Mouse (Mus musculus) cerebellum, postnatal 10 days (tissue): ENCODE measurements around the gene Slc23a3.

Source experiments
- DNase-seq, 2 experiments: peaks; one replicate each; pipeline ENCODE4 v3.0.0; 2021; ENCODE audit warnings: mixed read lengths in 2 of 2

Slc23a3 gene

DNA sequence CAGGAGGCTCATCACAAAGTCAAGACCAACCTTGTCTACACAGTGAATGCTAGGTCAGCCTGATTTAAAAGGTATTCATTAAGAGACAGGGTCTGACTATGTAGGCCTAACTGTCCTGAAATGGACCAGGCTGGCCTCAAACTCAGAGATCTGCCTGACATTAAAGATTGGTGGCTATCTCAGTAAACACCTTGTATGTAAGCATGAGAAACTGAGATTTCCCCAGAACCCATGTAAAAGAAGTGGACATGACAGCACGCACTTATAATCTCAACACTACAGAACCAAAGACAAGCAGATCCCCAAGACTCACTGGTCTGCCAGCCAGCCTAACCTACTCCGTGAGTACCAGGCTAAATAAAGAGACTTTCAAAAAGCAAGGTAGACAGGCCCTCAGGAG, 4.8 kb upstream of the Slc23a3 start:
- no peak for DNase-seq

DNA sequence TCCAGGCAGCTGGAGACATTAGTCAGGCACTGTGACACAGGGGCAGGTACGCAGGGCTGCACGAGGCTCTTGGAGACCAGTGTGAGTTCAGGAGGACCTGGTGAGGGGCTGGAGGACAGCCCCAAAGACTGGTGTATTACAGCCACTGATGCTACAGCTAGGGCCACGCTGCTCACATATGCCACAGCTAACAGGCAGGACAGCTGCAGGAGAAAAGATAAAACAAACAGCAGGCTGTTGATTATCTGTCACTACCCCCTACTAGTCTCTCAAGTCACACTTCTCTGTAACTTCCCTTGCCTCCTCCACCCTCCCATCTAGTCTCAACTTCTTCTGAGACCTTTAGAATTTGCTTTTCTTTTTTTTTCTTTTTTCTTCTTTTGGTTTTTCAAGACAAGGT, 3.0 kb upstream of the Slc23a3 start:
- no peak for DNase-seq

DNA sequence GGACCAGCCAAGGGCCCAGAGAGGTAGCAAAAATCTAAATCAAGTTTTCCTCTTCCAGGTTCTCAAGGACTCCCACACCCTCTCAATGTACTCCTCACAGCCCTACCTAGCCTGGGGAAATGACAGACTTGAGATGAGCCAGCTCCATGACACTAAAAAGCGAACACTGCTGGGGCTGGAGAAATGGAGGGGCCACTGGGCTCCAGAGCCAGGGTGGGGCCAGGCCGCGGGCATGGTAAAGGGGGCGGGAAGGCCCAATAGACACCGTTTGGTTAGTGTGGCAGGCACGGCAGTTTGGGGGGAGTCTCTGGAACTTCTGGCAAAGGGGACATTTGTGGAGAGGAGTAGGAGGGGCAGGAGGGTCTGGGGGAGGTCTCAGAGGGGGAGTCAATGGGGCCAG, 2.6 kb upstream of the Slc23a3 start:
- no peak for DNase-seq

DNA sequence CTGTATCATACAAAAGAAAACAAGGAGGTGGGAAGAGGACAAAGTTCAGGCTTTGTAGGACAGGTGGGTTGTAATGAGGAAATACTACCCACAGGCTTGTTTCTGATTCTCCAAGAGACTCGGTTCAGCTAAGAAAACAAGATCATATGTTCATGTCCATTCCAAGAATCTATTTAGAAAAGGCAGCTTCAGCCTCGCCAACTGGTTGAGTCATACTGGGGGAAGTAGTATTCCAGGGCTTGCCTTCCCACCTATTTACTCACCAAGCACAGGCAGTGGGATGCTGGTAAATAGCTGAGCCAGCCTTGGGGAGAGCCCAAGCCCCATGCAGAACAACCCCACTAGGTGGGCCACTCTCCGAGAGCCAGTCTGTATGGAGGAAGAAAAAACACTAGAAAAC, 5.0 kb downstream of the Slc23a3 start:
- no peak for DNase-seq

DNA sequence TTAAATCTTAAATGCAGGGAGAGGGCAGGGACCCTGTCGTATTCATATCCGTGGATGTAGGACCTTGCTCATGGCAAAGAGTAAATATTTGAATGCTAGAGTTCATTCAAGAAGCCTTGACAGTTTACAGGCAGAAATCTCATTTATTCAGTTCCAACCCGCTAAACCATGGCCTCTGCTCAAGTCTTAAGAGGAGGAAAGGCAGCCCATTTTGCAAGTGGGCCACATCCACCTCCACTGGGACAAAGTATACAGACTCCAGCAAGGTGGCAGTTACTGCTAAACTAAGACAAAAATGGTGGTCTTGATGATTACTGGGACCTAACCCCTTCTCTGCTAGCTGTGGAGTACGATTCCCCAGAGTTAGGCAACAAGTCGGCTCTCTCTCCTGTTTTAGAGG, 8.3 kb downstream of the Slc23a3 start:
- DNase-seq = no peak

DNA sequence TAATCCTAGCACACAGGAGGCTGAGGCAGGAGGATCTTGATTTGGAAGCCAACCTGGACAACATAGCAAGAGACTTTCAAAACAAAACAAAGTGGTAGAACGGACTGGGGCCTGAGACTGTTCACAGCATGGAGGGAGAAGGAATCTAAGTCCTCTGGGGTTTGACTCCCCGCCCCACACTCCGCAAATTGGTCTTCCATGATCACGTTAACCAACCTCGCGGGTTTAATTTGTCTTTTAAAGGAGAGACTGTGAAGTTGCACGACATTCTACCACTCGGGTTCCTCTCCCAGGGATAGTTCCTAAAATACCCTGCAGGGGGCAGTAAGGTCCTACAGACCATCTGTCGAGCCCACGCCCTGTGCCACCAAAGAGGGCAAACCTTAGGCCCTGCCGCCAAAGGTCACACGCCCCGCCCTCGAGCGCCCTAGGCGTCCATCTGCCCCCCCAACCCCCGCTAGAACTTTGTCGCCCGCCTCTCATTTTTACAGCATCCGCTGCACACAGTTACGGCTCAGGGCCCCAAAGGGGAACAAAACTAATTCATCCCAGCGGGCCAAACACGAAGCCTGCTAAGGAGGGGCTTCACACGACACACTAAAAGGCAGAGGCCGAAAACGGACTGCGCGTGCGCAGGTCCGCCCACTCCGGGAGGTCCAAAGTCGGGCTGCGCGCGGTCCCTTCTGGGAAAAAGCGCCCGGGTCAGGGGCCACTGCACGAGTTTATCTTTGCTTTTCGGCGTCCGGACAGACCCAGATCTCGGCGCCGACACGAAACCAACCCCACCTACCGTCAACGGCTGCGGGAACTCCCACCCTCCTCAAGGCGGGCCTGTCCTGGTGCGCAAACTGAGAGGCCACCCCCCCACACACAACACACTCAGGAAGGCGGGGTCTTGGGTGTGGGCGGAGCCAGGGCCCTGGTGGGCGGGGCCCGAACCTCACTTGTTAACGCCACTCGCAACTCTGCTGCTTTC, 9.1 kb downstream of the Slc23a3 start, which contains the start of gene Nhej1:
Gene Nhej1, minus strand, starts transcription at position 855 of the 976 bp plus-strand sequence.
- DNase-seq = peak; percentile 96

DNA sequence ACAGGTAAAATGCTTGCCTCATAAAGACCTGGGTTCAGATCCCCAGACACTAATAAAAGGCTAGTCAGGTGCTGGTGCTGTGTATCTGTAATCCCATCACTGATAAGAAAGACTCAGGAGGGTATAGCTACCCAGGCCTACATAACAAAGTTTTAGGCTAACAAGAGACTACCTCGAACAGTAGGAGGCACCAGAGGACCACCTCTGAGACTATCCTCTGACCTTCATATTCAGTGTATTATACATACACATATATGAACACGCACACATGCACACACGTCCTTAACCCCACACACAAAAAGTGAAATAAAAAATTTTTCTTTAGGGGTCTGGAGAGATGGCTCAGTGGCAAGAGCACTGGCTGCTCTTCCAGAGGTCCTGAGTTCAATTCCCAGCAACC, 11.5 kb downstream of the Slc23a3 start:
- no peak for DNase-seq
